Mouse (Mus musculus) cerebellum, adult (tissue): ENCODE measurements at regions not wholly inside any gene's neighbourhood (a gene's known extent, or its start where the extent isn't known, plus 50 kb on each side); places are given as distances from the start of the nearest gene placed in this dataset.

Experiments
- ATAC-seq: cut with Nextera tagmentation; 2 replicates; pipeline ENCODE4 v1.9.2; 2017; ENCODE audit warnings: mild to moderate bottlenecking, moderate library complexity, mixed read lengths; ENCODE audit not compliant: insufficient number of reproducible peaks, low FRiP score, low TSS enrichment

DNA sequence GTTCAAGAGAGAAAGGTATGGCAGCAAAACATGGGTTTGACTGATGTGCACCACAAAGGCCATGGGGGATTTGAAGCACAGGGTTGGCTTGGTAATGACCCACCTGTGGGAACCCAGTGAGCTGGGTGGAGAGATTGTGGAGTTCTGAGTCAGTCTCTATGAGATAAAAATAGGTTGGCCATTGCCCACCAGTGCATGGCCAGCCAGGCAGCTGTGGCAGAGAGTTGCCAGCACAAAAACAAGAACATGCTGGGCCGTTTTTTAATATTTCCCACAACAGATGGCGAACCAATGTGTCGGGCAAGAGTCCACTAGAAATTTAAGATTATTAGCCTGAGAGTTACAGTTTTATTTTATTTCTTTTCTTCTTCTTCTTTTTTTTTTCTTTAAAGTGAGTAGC is 205.6 kb upstream of the Arhgap24 start:
- no peak for ATAC-seq

DNA sequence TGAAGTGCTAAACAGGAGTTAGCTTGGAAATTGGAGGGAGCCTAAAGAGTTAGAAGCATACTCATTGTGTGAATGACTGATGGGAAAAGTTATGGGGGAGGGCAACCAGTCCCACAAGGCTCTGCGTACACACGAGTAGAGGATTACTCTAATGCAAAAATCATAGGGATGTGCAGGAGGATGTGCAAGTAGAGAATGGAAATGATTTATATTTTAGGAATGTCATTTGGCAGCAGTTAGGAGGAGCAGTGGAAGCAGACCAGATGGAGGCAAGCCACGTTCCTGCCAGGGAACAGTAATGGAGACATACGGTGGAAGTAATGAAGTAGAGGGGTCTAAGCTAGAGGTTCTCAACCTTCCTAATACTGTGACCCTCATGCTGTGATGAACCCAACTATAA is 194.1 kb upstream of the Arhgap24 start:
- ATAC-seq, result no peak

DNA sequence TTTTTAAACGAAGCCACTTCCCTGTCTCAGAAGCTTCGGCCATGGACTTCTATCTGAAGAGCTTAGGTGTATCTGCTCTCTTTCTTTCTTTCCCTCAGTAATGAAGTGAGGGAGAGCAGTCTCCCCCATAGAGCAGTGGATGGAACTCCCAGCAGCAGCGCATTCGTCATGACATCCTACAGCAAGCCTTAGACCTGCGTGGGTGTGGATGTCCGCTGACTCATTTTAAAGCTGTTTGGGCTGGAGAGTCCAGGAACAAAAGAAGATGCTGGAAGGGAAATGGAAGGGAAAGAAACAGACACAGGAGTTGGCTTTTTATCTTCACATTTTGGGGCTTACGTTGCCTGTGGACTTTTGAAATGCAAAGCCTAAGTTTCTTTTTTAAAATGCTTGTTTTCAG is 190.3 kb upstream of the Arhgap24 start:
- no peak for ATAC-seq

DNA sequence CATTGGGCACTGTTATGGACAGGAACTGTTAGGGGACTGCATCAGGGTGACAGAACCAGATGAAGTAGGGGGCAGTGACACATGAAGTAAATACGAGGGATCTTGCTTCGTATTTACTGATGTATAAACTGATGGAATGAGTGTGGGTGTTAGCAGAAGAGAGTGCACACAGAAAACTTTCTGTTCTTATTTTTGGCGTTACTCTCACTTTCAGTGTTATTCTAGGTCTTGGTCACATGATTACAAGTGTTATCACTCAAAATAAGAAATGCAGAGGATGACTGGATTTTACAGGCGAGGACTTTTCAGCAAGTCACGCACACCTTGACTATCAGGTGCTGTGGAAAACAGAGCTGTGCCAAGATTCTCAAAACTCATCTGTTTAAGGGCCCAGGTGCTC is 185.6 kb upstream of the Arhgap24 start:
- no peak for ATAC-seq

DNA sequence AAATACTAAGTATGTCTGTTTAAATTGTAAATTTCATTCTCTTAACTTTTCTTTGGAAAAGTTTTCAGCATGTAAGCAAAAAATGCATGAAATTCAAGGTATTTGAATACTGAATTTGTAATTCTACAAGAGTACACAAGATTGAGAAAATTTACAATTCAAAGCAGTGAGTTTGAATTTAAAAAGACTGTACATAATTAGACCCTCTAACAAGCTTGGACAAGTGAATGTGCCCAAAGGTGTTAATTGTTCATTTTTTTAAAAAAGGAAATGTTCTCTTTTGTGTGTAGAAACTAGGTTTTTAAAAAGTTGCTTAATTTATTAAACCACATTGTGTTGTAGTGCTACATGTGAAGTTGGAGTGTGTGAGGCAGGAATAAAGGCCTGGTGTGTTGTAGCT is 174.9 kb upstream of the Arhgap24 start:
- ATAC-seq, result no peak

DNA sequence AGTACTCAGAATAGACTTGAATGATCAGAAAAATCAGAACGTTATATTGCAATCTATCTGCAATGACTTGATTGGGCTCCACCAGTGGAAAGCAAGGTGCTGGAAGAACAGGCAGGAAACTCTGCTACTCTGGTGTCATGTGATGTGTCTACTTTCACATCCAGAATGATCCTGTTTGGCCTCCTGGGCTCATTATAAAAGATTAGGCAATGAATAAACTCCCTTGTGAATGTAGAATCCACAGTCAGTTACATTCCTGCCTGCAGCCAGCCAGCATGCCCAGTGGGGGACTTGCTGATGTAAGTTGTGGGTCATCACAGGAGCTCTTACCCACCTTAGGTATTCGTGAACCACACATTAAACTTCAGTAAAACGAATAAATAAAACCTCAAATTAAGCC is 174.5 kb upstream of the Arhgap24 start:
- no peak for ATAC-seq

DNA sequence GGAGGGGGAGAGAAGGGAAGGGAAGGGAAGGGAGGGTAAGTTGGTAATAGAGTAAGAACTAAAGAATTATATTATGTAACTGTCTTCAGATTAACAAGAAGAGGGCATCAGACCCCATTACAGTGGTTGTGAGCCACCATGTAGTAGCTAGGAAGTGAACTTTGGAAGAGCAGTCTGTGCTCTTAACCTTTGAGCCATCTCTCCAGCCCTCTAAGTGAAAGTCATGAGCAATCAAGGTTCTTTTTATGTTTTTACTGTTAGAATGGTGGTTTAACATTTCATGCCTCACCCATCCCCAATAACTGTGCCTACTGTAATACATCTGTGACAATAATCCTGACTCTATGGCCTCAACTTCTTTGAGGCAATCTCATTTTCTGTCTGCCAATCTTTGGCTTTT is 169.6 kb upstream of the Arhgap24 start:
- no peak for ATAC-seq

DNA sequence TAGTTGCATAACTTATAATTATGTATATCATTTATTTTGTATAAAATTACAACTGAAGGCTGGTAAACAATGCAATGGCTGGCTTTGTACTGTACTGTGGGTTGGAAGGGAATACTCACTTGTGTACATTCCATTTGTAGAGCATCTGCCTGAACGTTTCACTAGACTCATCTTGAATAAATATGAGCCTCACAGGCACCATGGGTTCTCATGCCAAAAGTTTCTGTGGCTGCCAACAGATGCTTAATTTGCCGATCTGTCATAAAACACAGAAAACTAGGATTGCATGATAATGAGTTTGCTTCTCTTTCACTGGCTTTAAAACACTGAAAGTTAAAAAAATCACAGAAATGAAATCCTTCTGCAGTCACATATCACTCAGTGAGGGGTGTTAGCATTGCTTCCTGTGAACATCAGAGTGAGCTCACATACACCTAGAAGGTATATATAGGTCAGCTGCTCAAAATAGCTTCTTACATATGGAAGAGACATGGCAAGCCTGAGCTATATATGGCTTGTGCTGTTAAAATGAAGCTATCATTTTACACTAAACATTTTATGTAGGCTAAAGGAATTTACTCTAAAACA is 152.9 kb upstream of the Arhgap24 start:
- ATAC-seq, result no peak

DNA sequence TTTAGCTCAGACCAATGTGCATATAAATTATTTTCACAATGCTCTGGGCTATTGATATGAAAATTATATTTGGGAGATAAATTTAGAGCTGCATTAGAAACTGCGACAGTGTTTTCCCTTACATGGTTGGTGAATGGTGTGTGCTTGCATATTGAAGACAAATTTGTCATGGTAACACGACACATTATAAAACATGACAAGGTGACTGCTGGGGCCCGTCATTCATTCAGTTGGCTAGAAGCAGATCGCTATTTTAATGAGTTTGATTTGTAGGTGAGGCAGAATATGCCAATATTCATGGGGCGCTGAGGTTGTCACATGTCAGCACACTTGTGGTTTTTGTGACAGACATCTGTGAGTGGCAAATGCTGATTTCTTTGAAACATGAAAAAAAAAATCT is 147.3 kb upstream of the Arhgap24 start:
- no peak for ATAC-seq

DNA sequence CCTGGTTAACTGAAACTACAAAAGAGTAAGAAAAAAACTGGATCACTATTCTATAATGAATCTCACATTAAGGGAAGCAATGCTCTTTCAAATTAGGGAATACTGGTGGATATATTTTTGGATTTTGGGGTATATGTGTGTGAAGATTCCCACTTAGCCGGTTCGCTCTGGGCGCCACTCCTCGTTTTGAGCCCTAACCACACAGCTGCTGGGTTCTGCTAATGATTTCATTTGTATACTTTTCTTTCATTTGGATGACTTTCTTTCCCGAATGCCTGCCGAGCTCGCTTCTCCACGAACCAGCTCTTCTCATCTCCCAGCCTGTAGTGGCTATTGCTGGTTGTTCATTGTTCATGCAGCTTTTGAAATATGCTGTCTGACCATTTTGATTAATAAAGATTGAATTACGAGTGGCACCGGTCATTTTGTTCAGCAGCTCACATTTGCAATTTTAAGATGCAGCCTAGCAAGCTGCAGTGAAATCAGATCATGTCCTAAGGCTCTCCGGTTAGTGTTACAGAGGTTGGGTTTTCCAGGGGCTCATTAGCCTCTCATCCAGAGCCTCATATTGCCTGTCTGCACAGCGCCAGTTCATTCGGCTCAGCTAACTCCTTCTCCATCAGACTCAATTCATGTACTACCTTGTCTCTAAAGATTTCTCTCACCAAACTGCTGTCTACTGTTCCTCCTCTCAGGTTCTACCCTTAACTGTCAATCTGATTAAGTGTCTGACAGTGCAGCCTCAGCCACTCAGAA is 146.6 kb upstream of the Arhgap24 start:
- ATAC-seq, result no peak

DNA sequence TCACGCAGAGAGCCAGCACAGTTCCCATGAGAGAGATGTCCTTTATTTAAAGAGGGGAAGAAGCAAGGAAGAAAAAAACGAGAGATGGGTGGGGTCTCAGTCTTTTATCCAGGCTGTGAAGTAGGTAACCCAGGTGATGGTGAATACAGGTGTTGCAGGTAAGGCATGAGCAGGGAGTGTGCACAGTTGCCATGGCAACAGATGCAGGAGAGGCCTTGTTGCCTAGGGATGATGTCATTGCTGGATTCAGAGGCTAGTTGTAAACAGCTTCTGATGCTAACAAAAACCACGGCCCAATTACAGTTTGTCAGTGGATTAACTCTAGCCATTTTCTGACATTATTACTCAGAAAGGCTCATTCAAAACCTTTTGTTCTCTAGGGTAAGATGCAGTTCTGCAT is 114.7 kb upstream of the Arhgap24 start:
- no peak for ATAC-seq

DNA sequence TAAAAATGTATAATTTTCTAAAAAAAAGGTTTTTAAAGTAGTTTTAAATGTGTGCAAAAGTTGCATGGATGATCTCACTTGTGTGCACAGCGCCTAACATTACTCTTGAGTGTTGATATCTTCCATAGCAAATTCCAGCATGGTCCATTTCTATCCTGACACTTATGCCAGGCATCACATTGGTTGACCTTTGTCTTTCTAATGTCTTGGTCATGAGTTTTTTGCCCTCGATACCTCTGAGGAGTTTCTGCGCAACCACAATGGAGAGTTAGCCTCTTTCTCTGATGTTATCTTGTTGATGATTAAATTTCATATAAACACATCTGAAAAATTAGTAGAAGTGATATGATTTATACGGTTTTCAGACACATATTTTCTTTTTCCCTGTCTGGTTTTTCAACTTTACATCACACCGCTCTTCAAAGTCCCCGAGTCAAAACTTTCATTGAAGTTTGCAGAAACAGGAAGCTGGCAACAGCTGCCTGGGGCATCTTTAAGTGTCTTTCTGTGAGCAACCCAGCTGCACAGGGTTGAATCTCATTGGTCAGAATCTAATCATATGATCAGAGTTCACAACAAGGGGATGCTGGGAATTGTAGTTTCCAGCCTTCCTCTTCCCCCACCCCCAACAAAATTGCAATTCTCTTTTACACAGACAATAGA is 107.8 kb upstream of the Arhgap24 start:
- ATAC-seq, result no peak

DNA sequence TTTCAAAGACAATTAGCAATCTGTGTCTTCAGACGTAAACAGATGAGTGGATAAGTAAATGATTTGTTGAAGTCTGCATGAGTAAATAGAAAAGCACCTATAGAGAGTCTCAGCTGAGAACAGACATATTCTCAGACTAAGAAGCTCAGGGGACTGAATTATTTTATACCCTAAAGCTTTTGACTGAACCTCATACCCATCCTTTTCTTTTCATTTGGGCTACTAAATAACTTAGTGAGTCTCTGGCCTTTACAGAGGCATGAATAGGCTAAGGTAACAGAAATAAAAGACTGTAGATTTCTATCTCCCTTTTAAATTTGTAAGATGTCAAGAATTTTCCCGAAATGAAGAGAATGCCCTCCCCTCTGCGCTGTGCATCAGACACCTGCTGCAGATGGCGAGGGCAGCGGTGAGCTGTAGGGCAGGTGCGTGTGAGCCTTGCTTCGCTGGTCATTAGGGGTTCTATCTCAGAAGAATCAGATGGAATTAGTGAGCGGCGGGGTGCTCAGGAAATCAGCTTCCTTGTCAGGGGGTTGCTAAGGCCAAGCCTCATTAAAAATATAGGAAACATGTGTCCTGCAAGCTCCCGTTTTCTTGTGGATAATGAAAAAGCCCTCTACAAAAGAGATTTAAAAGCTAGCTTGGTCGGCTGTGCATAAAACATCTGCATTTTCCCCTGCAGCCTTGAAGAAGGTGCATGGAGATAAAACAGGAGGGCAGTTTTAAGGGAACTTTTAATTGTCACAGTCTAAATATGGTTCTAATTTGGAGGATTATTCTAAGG is 107.0 kb upstream of the Arhgap24 start:
- ATAC-seq, result no peak

DNA sequence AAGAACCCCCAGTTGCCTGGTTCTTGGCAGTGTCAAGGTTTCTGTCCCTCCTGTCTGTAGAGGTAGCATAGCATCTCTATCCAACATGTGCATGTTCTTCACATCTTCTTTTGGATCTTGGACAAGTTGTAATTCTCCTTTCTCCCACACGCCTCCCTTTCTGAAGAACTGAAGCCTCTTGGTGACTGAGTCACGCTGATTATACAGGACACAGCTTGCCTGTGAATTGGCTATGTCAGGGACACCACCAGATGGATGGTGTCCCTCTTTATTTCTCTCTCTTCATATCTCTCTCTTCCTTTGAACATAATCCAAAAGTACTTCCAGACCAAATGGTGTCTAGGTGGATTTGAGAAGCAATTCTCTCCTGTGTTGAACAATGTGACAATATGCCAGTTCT is 105.9 kb upstream of the Arhgap24 start:
- ATAC-seq, result no peak

DNA sequence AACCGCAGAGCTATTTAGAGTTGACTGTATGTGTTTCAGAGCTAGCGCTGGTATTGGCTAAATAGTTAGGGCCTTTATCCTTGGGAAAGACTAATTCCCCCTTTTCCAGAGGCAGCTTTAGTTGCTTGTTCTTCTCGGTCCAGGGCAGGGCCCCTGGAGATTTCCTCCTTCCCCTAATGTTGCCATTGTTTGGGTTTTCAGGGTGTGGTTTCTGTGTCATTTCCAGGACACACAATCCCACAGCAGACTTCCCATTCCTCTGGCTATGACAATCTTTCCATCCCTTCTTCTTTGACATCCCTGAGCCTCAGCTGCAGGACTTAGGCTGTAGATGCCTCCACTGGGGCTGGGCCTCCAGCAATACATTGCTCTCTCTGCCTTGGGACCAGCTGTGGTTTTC is 87.2 kb upstream of the Arhgap24 start:
- ATAC-seq, result no peak

DNA sequence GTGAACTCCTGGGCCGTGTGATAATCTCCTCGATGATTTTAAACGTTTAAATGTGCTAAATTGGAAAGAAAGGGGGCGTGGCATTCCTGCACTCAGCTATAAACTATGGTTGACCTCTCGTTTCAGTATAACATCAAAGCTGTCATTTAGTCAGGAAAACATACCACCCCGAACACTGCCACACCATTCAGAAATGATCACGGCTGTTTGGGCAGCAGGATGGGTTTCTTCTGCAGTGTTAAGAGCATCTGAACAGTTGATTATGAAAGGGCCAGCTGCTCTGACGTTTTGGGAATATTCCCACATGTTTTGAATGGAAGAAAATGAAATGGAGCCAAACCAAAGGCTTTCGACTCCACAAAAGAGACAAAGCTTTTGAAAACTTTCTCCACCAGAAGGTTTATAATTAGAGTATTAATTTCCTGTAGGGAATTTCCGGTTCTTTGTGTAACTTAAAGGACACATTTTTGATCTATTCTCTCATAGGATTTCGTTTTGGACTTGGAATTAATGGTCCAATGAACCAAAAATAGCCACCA is 85.5 kb upstream of the Arhgap24 start:
- ATAC-seq, result no peak

DNA sequence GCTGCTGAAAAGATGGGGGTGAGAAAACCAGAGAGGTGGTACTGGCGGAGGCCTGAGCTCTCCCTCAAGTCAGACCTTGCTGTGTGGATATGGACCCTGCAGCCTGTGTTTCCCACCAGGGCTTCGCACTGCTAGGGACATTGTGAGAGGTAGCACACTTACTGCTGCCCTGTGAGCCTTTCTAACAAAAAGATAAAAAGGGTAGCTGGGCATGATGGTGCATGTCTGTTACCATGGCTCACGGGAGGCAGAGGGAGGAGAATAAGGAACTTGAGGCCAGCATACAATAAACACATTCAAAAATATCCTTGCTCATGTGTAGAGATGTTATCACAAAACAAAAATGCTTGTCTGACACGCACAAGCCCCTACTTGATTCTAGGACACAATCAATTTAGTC is 82.2 kb upstream of the Arhgap24 start:
- no peak for ATAC-seq

DNA sequence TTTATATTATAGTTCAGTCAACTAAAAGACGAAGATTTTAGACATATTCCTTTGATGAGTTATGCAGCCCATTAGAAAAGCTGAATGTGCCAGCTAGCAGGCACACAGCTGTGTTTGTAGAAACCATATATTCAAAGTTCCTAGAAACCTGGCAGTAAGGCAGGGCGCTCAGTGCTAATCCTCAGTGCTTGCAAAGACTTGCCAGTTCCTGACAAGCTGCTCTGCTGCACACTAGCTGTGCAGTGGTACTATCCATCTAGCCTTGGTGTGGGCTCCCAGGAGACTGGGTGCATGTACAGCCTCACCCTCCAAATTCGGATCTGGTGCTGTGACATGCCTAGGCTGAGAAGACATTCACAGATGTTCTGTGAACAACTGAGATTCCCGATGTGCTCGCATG is 63.5 kb upstream of the Arhgap24 start:
- ATAC-seq, result no peak

DNA sequence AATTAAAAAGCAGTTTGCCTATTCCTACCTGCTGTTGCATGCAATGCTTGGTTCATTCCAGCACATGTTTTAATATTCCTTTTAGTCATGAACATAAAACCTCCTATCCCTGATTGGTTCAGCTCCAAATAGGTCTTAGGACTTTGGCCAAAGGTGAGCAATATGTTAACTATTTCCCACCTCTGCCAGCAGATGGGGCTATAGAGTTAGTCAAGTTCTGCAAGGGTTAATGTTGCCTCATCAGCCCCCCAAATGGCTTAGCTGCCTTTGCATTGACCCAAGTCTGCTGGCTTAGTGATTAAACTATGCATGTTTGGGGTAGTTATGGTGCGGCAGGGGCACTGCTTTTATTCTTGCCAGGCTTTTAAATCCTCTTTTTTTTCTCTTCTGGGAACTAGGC is 62.1 kb upstream of the Arhgap24 start:
- no peak for ATAC-seq

DNA sequence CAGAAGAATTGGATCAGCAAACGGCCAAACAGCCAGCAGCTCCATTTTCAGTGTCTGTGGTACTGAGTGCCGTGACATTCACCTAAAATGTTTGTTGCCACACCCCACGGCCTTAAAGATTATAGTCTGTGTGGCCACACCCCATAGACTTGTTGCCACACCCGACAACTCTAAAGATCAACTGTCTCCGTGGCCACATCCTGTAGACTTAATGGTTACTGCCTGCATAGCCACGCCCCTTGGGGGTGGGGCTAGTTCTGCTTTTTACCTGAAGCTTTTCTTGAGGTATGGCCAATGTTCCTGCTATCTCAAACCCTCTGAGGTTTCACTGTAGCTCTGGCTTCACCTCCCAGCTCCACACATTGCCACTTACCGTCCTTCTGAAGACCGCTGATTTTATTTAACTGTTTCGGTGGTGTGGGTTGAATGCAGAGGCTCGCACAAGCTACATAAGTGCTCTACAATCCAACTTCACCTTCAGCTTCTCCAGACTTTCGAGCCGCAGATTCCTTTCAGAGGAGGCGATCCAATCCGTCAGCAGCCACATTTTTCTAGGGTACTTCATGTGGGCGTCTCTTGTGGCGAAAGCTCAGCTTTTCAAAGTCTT is 56.5 kb upstream of the Arhgap24 start:
- no peak for ATAC-seq

DNA sequence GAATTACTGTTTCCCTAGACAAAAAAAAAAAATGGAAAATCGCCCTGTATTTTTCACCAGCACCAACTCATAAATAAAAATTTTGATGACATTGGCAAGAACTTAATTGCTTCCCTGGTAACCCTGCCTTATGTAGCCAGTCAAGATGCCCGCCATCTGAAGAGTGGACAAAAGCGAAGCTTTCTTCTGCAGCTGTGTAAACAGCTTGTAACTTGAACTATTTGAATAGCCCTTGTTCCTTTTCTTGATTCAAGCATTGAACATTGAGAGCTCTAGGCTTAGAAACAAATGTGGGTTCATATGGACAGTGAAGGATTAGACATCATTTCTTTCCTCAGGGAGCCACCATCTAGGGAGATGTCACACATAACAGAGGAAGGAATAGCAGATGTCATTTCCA is 52.9 kb upstream of the Arhgap24 start:
- no peak for ATAC-seq
